Mouse (Mus musculus): ENCODE results near the gene Prkcq.

DNA sequence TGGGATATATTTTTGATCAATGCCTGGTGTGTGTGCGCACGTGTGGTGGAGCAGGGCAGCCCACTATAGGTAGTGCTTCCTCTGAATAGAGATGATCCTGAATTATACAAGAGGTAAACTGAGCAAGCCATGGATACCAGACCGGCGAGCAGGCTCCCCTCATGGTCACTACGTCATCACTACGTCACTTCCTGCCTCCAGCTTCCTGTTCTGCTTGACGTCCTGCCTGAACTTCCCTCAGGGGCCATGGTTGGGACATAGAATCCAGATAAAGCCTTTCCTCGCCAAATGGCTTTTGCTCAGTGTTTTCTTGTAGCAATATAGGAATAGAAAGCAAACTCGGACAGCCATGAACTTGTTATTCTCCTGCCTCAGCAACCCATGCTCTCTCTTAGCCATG, 33.1 kb downstream of the Prkcq start:
- no peak for TF ChIP-seq POLR2A (IDR thresholded peaks at IDR 0.05; ENCODE audit: low read depth, low read length)
- TF ChIP-seq CTCF (conservative IDR thresholded peaks at IDR 0.05; ENCODE audit: insufficient read depth, insufficient read length, low read depth, low read length) = no peak

All from kidney, adult 2 months (tissue).